Mouse (Mus musculus) brown adipose tissue, adult 24 weeks (tissue): ENCODE data around the gene Nrsn2. TPM values are rescaled to one million over a fixed set of nuclear protein-coding genes. Genes with fewer than 3 reads are reported as not detected.

ENCODE experiments used
- H3K27ac ChIP-seq: fragments of 200-500 bp; replicated peaks from 2 replicates; pipeline ENCODE4 v1.5.1; 2012; ENCODE audit warnings: low read depth, mild to moderate bottlenecking, low read length
- H3K4me1 ChIP-seq: fragments of 200-500 bp; 2 replicates; pipeline ENCODE4 v1.6.1; 2012; ENCODE audit warnings: low read length, mixed read lengths; ENCODE audit not compliant: control insufficient read depth, insufficient read depth, insufficient read length
- H3K4me3 ChIP-seq: fragments of 200-500 bp; 2 replicates; pipeline ENCODE4 v1.5.1; 2012; ENCODE audit warnings: low read depth, mild to moderate bottlenecking, low read length, moderate library complexity; ENCODE audit not compliant: insufficient read depth
- polyA plus RNA-seq: library from polyadenylated mRNA; stranded (reverse); fragments of >200 nt; gene quantifications from 2 replicates; pipeline ENCODE4 v1.2.4, GENCODE M21; 2012; ENCODE audit not compliant: missing spikeins, insufficient read depth, insufficient read length

Gene Nrsn2
- not detected in 2 replicates for polyA plus RNA-seq

- Histone ChIP-seq H3K4me3 (no peak within 1 kb of the TSS), H3K27ac (no peak within 1 kb of the TSS), H3K4me1 (no peaks in the 10 kb centered on the region)
These were observed at the start of gene Nrsn2 for GRCm38 (mm10) chr2:152376345-152376741. Gene Nrsn2, minus strand, starts transcription at chr2:152376638.

- Histone ChIP-seq H3K27ac (no peak overlapping the region), H3K4me3 (no peak overlapping the region), H3K4me1 (peaks cover 6% of the 10 kb centered on the region)
These were observed 39.3 kb upstream of the Nrsn2 start for GRCm38 (mm10) chr2:152415786-152416185.

GRCm38 (mm10) chr2:152415287-152415686 is 38.8 kb upstream of the Nrsn2 start, which contains the start of gene 6820408C15Rik:
Gene 6820408C15Rik, plus strand, starts transcription at chr2:152415587.
- peak within 1 kb of the TSS; percentile 33; the same call in 1 of the 2 replicates for H3K27ac ChIP-seq

GRCm38 (mm10) chr2:152414591-152415165 is 38.2 kb upstream of the Nrsn2 start, which contains the start of gene Zcchc3:
Gene Zcchc3, minus strand, starts transcription at chr2:152415027.
- H3K27ac ChIP-seq: peak within 1 kb of the TSS; percentile 33; the same call in 1 of the 2 replicates

More at GRCm38 (mm10) chr2:152415287-152415686, 38.8 kb upstream of the Nrsn2 start, which contains the start of gene 6820408C15Rik:
- Histone ChIP-seq H3K4me1 (peaks cover 6% of the 10 kb centered on the region), H3K4me3 (peak within 1 kb of the TSS; percentile 91)

GRCm38 (mm10) chr2:152413765-152414584 is 37.5 kb upstream of the Nrsn2 start:
- Histone ChIP-seq H3K4me3 (peak overlapping the region; percentile 91), H3K27ac (peak overlapping the region; percentile 33; the same call in 1 of the 2 replicates), H3K4me1 (peaks cover 6% of the 10 kb centered on the region)

More at GRCm38 (mm10) chr2:152414591-152415165, 38.2 kb upstream of the Nrsn2 start, which contains the start of gene Zcchc3:
- Histone ChIP-seq H3K4me1 (peaks cover 6% of the 10 kb centered on the region), H3K4me3 (peak within 1 kb of the TSS; percentile 91)

- peak overlapping the region; percentile 91 for H3K4me3 ChIP-seq
- H3K27ac ChIP-seq: no peak overlapping the region
- H3K4me1 ChIP-seq: peaks cover 6% of the 10 kb centered on the region
These were observed 36.8 kb upstream of the Nrsn2 start for GRCm38 (mm10) chr2:152413158-152413764.

- Histone ChIP-seq H3K4me3 (no peak overlapping the region), H3K4me1 (peaks cover 6% of the 10 kb centered on the region), H3K27ac (no peak overlapping the region)
These were observed 36.2 kb upstream of the Nrsn2 start for GRCm38 (mm10) chr2:152412526-152413157.

- Histone ChIP-seq H3K27ac (no peak overlapping the region; the same call in 1 of the 2 replicates), H3K4me1 (peaks cover 6% of the 10 kb centered on the region), H3K4me3 (peak overlapping the region; percentile 10; the same call in 1 of the 2 replicates)
These were observed 35.0 kb upstream of the Nrsn2 start for GRCm38 (mm10) chr2:152411471-152411870.

- peaks cover 6% of the 10 kb centered on the region for H3K4me1 ChIP-seq
- no peak overlapping the region for H3K27ac ChIP-seq
- H3K4me3 ChIP-seq: peak overlapping the region; percentile 10; the same call in 1 of the 2 replicates
These were observed 34.5 kb upstream of the Nrsn2 start for GRCm38 (mm10) chr2:152410971-152411371.

GRCm38 (mm10) chr2:152409781-152410180 is 33.3 kb upstream of the Nrsn2 start:
- H3K27ac ChIP-seq: no peak overlapping the region

GRCm38 (mm10) chr2:152406126-152406525 is 29.7 kb upstream of the Nrsn2 start:
- H3K4me3 ChIP-seq: peak overlapping the region; percentile 43
- H3K27ac ChIP-seq: no peak overlapping the region
- H3K4me1 ChIP-seq: no peaks in the 10 kb centered on the region

More at GRCm38 (mm10) chr2:152409781-152410180, 33.3 kb upstream of the Nrsn2 start:
- Histone ChIP-seq H3K4me3 (no peak overlapping the region), H3K4me1 (peaks cover 6% of the 10 kb centered on the region)

GRCm38 (mm10) chr2:152399122-152399542 is 22.7 kb upstream of the Nrsn2 start:
- Histone ChIP-seq H3K27ac (no peak overlapping the region), H3K4me3 (peak overlapping the region; percentile 43), H3K4me1 (no peaks in the 10 kb centered on the region)

GRCm38 (mm10) chr2:152398691-152399090 is 22.3 kb upstream of the Nrsn2 start:
- Histone ChIP-seq H3K27ac (no peak overlapping the region), H3K4me3 (peak overlapping the region; percentile 68), H3K4me1 (no peaks in the 10 kb centered on the region)

GRCm38 (mm10) chr2:152397680-152398435 is 21.4 kb upstream of the Nrsn2 start, which contains the start of gene Sox12:
Gene Sox12, minus strand, starts transcription at chr2:152398063.
- H3K4me1 ChIP-seq: no peaks in the 10 kb centered on the region
- H3K27ac ChIP-seq: no peak within 1 kb of the TSS
- H3K4me3 ChIP-seq: peak within 1 kb of the TSS; percentile 68
